Mouse (Mus musculus) gastrocnemius, adult 18-20 months (tissue): ENCODE measurements around the gene Adk. TPM values are rescaled to one million over a fixed set of nuclear protein-coding genes. Genes with fewer than 3 reads are reported as not detected.

Source experiments
- DNase-seq: peaks from one replicate; pipeline ENCODE4 v3.0.0; 2021; ENCODE audit warnings: low spot score
- total RNA-seq, 2 experiments: library from RNA; stranded (reverse); gene quantifications; 2 replicates each; pipeline ENCODE4 v1.2.3; 2021

Gene Adk
- total RNA-seq, 2 experiments from 2014 or later: 106 to 111 TPM

DNA sequence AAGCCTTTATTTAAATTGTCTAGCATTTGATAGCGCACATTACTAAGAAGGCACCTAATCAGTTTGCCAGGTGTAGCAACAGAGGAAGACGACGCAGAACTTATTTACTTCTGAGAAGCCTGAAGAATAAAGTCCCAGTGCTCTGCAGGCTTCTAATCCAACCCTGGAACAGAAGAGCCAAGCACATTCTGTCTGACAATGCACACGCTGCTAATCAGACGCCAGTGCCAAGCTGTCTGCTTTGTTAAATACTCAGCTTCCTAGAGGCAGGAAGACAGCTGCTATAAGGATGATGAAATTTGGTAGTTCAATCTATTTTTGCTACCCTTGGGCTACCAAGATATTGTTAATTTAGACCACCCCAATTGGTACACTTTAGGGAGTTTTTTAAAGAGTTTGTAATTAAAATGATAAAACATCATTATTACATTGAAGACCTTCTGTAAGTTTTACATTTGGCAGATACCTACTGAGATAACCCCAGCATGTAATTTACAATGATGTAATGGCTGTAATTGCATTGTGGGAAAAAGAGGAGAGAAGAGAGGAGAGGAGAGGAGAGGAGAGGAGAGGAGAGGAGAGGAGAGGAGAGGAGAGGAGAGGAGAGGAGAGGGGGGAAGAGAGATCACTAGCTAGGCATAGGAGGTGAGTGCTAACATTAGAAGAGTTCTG lies 201.1 kb downstream of the Adk start:
- no peak for DNase-seq

DNA sequence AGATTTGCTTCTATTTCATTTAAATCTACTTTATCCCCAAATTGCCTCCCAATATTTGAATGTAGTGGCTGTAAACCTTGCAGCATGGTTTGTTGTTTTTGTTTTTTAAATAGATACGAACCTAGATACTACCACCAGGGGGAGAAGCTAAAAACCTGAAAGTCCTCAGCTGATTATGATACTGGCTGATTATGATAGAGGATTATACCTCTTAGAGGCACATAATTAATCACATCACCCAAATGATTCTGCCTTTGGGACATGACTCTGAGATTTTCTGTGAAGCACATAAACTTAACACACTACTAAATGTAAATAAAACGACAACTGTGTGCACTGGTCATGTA lies 201.6 kb downstream of the Adk start:
- no peak for DNase-seq

DNA sequence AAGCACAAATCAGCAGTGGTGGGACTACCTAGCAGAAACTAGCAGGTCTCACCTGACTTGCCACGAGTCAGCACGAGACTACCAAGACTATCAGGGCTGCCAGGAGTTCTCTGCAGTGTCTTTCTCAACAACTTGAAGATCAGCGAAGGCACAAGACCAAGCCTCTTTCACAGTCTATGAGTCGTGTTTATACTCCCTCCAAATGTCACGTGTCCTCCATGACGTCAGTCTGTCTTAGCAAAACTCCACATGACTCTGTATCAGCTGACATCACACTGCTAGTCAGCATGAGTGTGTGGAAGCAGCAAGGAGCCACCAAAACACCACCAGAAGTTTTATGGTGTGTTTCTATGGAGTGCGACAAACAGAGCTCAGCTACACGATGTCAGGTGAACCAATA lies 215.9 kb downstream of the Adk start:
- DNase-seq: no peak

DNA sequence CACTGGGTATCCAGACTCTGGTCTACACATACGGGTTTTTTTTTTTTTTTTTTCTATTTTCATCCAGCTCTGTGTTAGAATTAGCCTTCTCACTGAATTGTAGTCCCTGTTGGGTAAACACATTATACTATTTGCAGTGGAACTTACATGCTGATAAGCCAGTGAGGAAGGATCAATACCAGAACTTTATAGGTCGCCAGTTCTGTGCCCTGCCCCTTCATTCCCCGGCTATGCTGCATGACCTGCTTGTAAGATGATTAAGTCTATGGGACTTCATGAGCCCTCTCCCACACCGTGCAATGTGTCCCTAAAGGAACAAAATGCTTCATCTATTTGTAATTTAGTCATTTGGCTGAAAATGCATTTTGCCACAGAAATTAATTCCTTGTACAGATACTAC lies 219.1 kb downstream of the Adk start:
- DNase-seq: no peak

DNA sequence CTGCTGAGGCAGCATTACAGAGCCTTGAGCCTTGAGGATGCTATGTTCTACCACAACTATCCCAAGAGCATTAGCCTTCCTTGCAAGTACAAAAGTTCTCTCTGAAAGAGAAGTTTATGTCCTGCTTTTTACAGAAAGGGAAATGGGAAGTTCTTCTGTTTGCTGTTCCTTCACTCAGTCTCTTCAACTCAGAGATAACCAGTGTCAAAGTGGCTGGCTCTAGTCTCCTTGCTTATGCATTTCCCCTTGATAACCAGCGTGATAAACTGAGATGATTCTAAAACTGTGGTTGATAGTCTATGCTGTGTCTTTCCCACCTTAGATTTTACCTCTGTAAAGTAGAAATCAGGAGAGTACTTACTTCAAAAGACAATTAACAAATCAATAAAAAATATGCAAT lies 223.4 kb downstream of the Adk start:
- no peak for DNase-seq

DNA sequence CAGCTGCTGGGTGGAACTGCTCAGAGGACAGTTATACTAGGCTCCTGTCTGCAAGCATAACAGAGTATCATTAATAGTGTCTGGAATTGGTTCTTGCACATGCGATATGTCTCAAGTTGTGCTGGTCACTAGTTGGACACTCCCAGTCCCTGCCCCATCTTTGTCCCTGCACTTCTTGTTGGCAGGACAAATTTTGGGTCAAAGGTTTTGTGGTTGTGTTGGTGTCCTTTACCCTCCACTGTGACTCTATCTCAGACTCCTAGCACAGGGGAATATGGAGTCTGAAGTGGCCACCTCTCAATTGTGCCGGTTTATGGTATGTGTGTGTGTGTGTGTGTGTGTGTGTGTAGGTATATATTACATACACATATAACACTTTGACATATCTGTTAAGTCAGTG lies 225.9 kb downstream of the Adk start:
- DNase-seq: no peak

DNA sequence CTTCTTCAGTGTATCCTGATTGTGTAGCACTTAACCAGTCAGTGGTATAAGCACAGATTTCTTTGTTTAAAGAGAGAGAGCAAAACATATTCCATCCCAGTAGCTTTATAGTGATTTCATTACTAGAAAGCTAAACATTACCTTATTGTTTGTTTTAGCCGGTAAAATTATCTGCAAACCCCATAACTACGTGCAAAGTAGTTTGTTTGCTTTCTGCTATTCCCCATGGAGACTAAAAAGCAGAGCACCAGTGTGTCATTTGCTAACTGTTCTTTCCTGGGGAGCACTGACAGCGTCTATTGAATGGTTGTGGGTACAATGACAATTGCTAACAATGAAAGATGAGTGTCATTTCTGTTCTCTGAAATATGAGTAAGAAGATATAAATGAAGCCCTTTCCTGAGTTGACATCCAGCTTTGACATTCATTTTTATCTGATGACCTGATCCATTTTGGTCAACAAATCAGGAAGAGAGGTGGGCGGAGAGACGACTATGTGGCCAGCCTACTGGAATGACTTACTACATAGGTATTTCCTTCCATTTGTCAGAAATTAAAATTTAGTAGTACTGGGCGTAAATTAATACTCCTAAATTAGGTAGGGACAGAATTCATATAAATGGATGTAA lies 226.6 kb downstream of the Adk start:
- no peak for DNase-seq

DNA sequence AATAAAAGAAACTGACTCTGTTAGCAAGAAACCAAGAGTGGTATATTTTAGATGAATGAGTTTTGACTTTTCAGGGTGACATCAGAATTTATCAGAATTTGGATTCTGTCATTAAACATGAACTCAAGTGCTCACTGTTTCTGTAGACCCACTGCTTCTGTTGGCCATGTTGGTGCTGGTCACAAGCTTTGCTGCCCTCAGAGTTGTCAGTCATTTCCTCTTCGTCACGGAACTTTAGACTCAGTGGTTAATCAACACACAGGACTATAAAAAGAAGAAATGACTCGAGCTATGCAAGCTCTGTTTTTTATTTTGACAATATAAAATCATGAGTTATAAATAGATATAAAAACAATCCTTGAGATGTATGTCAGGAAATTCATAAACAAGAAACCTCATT lies 228.1 kb downstream of the Adk start:
- DNase-seq: no peak

DNA sequence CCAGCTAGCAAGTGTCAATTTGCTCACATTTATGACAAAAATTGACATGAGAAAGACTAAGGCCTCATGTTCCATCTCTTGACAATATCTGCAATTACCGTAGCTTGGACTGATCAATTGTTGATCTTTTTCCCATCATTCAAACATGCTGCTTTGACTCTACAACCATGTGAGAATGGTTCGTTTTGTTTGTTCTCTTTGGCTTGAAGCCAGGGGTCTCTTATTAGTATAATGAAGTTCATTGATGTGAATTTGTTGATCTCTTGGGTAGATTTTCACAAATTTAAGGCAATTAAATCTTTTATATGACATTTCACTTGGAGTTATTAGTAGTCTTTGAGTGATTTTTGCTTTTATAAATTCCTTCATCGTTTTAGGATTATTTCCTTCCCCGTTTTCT lies 229.1 kb downstream of the Adk start:
- DNase-seq: no peak

DNA sequence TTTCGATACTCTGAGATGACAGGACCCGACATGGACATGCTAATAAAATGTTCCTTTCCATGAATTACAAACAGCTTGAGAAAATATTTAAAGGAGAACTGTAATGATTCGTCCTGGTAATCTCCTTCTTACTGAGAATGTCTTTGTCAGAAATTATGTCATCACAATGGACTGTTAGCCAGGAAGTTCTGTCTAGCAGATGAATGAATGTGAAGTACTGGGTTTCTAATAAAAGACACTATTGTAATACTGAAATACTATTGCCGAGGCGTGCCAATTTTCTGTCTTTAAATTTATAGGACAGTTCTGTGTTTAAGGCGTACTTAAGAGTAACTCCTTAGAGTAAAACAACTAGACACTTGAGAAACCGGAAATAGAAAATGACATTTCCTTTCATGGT lies 231.7 kb downstream of the Adk start:
- DNase-seq: no peak

DNA sequence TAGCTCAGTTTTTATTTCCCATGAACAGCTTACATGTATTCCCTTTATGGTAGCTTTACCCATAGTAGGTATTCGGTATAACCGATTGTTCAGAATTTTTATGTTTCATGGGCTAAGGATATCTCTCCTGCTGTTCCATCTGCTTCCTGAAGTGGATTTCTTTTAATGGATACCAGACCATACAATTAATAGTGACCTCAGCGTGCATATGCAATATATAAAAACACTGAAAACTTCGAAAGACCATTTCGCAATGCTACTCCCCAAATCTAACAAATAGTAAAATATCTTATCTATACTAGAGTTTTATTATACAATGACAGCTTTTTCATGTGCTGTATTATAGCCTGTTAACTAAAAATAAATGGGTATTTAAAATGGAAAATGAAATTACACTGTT lies 232.5 kb downstream of the Adk start:
- DNase-seq: no peak

DNA sequence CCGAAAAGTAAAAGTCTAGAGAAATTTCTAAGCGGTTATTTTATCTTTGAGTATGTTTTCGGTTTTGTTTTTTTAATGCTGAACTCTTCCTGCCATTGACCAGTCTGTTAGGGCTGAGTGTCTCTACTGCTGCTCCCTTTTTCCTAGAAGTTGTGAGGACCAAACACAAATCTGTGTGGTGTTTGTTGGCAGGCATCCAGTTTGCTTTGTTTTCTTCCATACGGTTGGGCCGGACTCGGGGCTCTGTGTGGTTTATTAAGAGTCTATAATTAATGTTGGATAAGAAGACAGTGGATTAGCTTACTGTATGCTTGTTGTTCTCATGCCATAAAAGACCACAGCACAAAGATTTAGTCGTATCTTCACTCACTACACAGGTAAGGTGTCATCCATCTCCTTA lies 233.9 kb downstream of the Adk start:
- no peak for DNase-seq

DNA sequence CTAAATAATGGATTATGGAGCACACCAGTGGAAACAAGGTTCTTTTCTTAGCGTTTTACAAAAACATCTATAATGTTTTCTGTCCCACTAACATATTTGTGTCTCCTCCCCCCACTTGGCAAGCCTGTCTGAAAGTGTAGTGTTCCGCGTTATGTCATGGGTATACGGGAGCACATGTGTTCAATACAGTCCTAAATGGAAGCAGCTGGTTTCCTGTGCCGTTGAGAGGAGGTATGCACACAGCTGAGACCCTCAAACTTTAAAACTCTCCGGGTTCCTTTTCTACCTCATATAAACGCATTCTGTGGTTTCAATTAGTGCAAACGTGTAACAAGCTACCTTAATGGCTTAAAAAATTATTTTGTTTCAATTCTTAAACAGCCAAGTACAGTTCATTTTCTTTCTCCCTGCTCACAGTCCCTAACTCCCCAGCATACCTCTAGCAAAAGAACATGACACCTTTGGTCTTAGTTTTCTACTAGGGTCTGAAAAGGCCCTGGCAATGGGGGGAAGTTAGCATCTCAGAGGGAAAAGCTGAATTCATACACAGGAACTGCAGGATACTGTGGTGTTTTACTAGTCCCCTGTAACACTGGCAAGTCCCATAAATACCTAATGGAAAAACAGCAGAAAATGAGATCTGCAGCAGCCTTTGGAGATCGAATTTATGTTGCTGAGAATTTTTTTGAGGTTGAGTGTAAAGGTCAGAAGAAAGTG lies 235.5 kb downstream of the Adk start:
- no peak for DNase-seq

DNA sequence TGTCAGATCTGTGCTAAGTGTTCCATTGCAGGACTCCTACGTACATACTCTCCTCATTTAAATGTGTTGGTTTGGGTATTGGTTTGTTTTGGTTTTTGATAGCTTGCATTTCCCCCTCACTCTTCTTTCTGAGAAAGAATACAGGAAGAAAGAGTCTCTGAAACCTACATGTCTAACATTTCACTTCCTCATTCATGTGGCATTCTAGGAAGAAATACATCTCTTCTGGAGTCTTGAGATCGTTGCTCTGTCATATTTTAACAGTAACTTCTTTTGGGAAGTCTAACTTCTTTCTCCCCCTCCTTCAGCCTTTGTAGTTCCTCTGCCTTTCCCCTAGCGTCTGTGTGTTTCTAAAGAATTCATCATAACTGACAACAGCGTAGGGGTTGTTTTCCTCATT lies 247.4 kb downstream of the Adk start:
- no peak for DNase-seq

DNA sequence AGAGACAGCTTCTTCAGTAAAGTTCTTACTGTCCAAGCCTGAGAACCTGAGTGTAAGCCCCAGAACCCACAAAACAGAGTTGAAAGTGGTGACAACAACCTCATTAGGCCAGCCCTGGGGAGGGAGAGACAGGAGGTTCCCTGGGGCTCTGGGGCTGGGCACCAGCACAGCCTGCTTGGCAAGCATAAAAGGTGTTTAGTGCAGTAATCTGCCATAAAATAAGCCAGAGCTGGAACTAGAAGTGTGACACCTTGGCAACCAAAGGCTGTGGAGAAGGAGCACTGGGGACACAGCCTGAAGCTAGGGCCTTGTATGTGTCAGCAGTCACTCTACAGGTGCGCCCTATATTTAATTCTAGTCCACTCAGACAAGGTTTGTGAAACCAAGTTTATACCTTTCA lies 252.4 kb downstream of the Adk start:
- peak; percentile 51 for DNase-seq

DNA sequence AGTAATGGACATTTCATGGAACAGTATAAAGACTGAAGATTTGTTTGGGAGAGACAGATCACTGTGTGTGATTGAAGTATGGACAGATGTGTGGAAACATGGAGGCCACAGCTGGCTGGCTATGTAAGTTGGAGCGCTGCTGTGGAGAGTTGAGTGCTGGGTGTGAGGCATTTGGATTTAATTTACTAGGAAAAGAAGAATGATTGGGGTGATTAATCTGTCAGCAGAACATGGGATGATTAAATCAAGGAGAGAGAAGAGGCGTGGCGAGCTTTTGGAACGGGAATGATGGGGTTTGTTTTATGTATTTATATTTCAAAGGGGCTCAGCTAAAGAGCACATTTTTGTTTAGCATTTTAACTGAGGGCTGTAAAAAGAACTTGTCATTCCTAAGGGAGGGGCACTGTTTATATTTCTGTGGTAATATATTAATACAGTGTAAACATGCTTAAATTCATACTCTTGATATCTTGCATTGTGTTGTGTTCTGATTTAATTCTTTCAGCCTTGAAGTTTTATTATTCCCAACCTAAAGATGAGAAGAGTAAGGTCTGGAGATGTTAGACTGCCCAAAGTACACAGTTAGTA lies 256.1 kb downstream of the Adk start:
- no peak for DNase-seq

DNA sequence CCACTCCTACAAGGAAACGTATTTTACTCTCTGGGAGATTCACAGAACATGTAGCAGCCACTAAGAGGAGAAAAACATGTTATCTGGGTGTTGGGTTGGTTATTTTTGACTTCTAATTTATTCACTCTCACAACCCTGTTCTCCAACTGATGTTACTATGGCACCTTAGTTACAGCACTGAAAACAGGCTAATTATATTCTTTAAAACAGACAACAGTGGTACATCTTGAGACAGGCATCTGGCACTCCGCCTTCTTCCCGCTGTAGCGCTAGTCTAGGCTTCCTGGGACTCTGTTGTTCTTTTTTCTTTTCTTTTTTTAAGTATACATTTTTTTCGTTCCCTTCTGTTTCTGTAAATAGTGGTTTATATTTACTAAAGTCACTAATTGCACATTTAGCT lies 258.2 kb downstream of the Adk start:
- no peak for DNase-seq

DNA sequence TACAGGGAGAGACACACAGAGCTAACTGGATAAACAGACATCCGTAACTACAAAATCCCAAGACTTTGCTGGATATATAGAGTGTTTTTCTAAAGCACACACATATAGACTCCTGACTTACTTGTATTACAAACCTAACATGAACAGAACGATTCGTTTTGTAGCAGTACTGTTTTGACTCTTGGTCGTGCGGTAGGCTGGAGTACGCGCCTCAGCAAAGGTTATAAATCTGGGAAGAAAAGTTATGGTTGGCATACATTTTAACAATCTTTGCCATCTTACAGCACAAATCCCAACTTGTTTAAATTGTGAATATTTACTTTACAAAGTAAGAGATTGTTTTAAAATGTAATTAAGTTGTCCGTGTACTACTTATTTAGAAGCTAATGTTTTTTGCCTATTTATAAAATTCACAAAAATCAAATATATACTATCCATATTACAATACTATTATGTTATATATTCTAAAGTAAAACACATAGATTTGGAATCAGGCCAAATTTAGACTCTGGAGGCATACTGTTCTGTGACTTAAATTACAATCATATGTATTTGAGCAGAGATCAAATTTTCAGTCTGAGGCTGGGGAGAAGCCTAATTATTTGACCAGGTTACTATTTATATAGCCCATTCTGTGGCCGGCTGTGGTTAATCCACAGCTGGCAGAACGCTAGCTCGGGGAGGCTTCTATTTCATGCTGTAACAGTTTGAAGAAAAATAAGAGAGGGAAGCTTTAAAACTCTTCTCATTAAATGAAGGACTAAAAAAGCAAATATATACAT lies 261.4 kb downstream of the Adk start:
- no peak for DNase-seq

DNA sequence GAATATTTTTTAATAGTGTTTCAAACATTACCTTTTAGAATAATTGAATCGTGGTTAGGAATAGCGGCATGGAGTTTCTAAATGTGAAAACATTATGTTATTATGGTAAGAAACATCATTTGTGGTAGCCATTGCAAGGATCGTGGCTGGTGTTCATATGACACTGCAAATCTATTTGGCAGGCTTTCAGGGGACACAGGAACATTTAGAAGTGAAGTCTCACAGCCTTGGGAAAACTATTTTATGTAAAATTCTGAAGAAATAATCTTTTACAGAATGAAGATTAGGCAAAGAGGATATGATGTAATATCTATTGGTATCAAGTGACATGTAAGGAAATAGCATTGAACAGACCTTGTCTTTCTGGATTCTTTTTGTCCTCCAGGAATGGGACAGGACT lies 262.1 kb downstream of the Adk start:
- peak; percentile 10 for DNase-seq

DNA sequence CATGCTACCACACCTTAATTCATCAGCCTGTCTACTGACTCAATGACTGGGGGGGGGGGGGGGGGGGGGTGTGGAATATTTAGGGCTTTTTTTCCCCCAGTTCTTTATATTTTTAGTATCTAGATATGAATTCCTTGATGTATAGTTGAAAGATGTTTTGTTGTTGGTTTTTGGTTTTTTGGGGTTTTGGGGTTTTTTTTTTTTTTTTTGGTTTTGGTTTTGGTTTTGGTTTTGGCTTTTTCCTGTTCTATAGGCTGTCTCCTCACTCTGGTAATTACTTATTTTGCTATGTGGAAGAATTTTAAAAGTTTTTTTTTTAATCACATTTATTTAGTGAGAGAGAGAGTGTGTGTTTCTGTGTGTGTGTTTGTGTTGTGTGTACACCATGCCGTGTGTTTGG lies 282.5 kb downstream of the Adk start:
- DNase-seq: no peak

DNA sequence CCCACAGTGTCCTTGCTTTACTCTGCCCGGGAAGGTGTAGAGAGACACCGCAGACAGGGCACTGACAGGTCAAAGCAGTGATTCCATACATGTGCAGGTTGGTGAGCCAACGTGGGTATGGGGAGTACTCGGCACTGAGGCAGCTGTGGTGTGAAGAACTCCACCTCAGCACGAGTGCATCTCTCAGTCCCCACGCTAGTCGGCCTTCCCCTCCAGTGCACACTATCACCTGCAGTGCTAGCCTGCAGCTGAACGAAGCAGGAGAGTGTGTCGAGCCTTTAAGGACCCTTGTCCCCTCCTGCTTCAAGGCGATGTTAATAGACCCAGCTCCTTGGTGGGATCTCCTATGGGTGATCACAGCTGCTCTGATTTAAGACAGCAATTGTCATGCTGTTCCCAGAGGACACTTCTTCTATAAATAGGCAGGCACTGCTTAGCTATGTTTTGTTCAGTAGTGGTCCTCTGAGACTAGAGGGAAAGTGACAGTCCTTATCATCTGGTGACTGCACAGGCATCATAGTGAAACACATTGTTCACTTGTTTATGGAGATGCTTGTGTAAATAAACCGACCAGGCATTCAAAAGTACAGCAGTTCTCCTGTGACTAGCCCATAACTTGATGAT lies 283.4 kb downstream of the Adk start:
- no peak for DNase-seq

DNA sequence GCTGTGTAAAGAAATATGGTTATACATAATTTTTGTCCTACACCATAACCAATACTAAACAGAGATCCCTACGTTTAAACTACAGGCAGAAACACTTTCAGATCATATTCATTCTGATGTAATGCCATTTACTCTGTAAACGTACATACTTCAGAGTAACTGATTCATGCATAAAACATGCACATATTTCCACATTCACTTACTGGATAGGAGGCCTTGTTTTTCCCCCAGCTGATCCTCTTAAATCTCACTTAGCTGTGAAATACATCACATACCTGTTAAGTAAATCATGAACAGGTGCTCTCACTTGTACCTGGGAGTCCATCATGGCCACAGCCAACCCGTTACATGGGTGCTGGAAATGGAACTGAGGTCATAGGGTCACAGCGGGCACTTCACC lies 285.6 kb downstream of the Adk start:
- no peak for DNase-seq
